Mouse (Mus musculus): ENCODE data around the gene Grik4.

DNA sequence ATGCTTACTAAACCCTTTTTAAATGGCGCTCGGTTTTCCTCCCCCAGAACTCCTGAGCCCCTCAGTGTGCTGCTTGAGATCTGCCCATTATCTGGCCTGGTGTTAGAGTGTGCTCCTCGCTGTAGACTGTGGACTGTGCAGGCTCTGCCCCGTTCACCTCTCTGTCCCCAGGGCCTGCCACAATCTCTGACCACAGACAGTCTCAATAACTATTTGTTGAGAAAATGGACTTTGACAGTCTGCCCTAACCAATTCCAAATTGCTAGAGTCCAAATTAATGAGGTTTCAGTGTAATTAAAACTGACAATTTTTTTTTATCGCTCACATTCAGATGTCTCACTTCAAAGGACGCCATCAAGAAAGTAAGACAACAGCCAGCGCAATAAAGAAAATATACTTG lies 220.2 kb downstream of the Grik4 start:
- TF ChIP-seq CTCF (IDR thresholded peaks at IDR 0.05; ENCODE audit: low read depth, low read length), result no peak
- no peak for TF ChIP-seq POLR2A (IDR thresholded peaks at IDR 0.05; ENCODE audit: extremely low read depth, insufficient read depth, low read length)

All from liver, adult 2 months (tissue).